26 mouse cellular contexts compared by ENCODE assay signal in the genomic region with DNA sequence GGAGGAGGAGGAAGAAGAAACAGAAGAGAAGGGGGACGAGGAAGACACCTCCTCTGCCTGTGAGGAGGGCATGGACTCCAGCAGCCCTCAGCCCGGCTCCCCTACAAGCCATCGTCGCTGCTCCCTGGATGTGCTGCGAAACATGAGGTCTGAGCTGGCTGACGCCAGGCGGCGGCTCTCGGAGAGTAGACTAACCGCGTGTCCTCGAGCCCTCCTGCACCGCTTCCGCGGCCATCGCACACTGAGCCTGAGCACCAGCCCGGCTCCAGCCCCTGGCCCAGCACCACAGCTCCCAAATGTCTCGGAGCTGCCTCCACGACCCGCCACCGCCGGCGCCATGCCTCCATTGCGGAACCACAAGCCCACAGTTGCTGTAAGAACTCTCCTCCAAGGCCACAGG. TPM values are rescaled to one million over a fixed set of nuclear protein-coding genes. Genes with fewer than 3 reads are reported as not detected.
A peak's percentile ranks its signal among the peaks of the same experiment; 100 is the strongest.
DNase-seq lines count a peak whose midpoint lies in the region; TF ChIP-seq lines count a peak whose summit lies in the region.
"Had no signal": no experiment of that assay in that cellular context is flagged by ENCODE, and none has a peak within 500 bp of the region (broad histone marks: within the 10 kb centered on the region; RNA-seq: fewer than 3 reads in every experiment).

No protein-coding gene starts in this region.

- H3K4me3 ChIP-seq in E14TG2a.4 (replicated peaks; ENCODE audit: low read length), result peak overlapping the region; percentile 72
- H3K4me3 ChIP-seq: embryonic facial prominence, embryonic 12.5 days; embryonic facial prominence, embryonic 15.5 days; forebrain, embryonic 12.5 days; forebrain, embryonic 15.5 days; hindbrain, embryonic 10.5 days; hindbrain, embryonic 13.5 days; intestine, embryonic 15.5 days had no signal

- no peak for TF ChIP-seq CTCF in E14TG2a.4 (conservative IDR thresholded peaks at IDR 0.05; ENCODE audit: low read length)

- H3K9me3 ChIP-seq in E14TG2a.4 (ENCODE audit: low read length), result no peaks in the 10 kb centered on the region
- H3K9me3 ChIP-seq: embryonic facial prominence, embryonic 12.5 days; embryonic facial prominence, embryonic 15.5 days; forebrain, embryonic 12.5 days; forebrain, embryonic 15.5 days; G1E; hindbrain, embryonic 10.5 days; hindbrain, embryonic 13.5 days; intestine, embryonic 15.5 days had no signal

- DNase-seq in heart, adult 11 months, result peak; percentile 86
- no peak for DNase-seq in heart, postnatal 4 days
- peak; percentile 21 for DNase-seq in R1 (ENCODE audit: low read depth, low spot score)
- DNase-seq in spleen, postnatal 4 days (ENCODE audit: low spot score in 2 of 2), result no peak
- DNase-seq in spleen, postnatal 10 days (ENCODE audit: low spot score in 2 of 2), result no peak
- DNase-seq: adrenal gland, adult 8-10 months; adrenal gland, postnatal 25 days; cerebellum, adult 11-12 months; cerebellum, adult 9-10 months; kidney, adult 11 months had no signal

- H3K4me1 ChIP-seq in E14TG2a.4 (replicated peaks; ENCODE audit: low read depth, low read length), result peaks cover 13% of the 10 kb centered on the region
- H3K4me1 ChIP-seq: embryonic facial prominence, embryonic 12.5 days; embryonic facial prominence, embryonic 15.5 days; hindbrain, embryonic 13.5 days; intestine, embryonic 15.5 days had no signal

- peaks cover 23% of the 10 kb centered on the region; the same call in 1 of the 2 replicates for H3K36me3 ChIP-seq in E14TG2a.4 (ENCODE audit: insufficient read depth, low read length)
- H3K36me3 ChIP-seq: embryonic facial prominence, embryonic 12.5 days had no signal

- peaks cover 16% of the 10 kb centered on the region for H3K27me3 ChIP-seq in E14TG2a.4 (ENCODE audit: insufficient read depth, low read length)
- H3K27me3 ChIP-seq: CH12.LX; embryonic facial prominence, embryonic 12.5 days; embryonic facial prominence, embryonic 15.5 days; forebrain, embryonic 12.5 days; forebrain, embryonic 15.5 days; hindbrain, embryonic 13.5 days; Patski had no signal

RNA-seq across cellular contexts. Expression of a gene that starts 10.9 kb away (rescaled TPM):
- total RNA-seq in heart, postnatal 4 days (2021), result under 1 TPM in 1 of 2 experiments, not detected in 1; 0.36 TPM
- total RNA-seq: adrenal gland, postnatal 25 days; granulocyte monocyte progenitor cell, adult 5-6 weeks had no signal

RNA-seq across cellular contexts. Expression of a gene that starts 19.7 kb away (rescaled TPM):
- 1 to 10 TPM; 1.1 to 1.2 TPM for total RNA-seq in heart, postnatal 4 days (2021)
- total RNA-seq: CH12.LX, G1E had no signal

RNA-seq across cellular contexts. Expression of a gene that starts 25.9 kb away (rescaled TPM):
- total RNA-seq in heart, postnatal 4 days (2021), result 10 to 100 TPM; 12.1 to 13.2 TPM

RNA-seq across cellular contexts. Expression of a gene that starts 26.6 kb away (rescaled TPM):
- 10 to 100 TPM in 1 of 2 experiments, 1 to 10 TPM in 1; 10.0 to 10.7 TPM for total RNA-seq in heart, postnatal 4 days (2021)
- total RNA-seq: granulocyte monocyte progenitor cell, adult 5-6 weeks had no signal

RNA-seq across cellular contexts. Expression of a gene that starts 51.0 kb away (rescaled TPM):
- not detected for total RNA-seq in heart, postnatal 4 days (2021)
- total RNA-seq: adrenal gland, adult 8-10 months; adrenal gland, postnatal 25 days; CH12.LX; G1E; gastrocnemius, adult 8-10 months; gastrocnemius, postnatal 36 days; granulocyte monocyte progenitor cell, adult 5-6 weeks; heart, adult 8-10 months; heart, postnatal 25 days had no signal

Comparison
In these comparisons a context has a peak if more than half of its experiments do, and no peak if none do; other contexts are left out.
1. DNase-seq: peak in heart, adult 11 months (single experiment) and R1 (single experiment); none in heart, postnatal 4 days (single experiment), spleen, postnatal 4 days (0 of 2) and spleen, postnatal 10 days (0 of 2).